Mouse (Mus musculus) C2C12 (cell line): ENCODE results near the gene Ttn. TPM values are rescaled to one million over a fixed set of nuclear protein-coding genes. Genes with fewer than 3 reads are reported as not detected.

Experiments
- H3K27me3 ChIP-seq: one replicate; pipeline ENCODE4 v1.6.1; 2011; ENCODE audit not compliant: control insufficient read depth, insufficient read depth, insufficient read length
- H3K36me3 ChIP-seq: one replicate; pipeline ENCODE4 v1.6.1; 2011; ENCODE audit not compliant: control insufficient read depth, insufficient read depth
- H3K4me3 ChIP-seq: one replicate; pipeline ENCODE4 v1.5.1; 2011; ENCODE audit warnings: mild to moderate bottlenecking, control low read depth; ENCODE audit not compliant: poor library complexity, insufficient read depth, severe bottlenecking
- H3K79me2 ChIP-seq: one replicate; pipeline ENCODE4 v1.6.1; 2011; ENCODE audit not compliant: control insufficient read depth, insufficient read depth
- H3K79me3 ChIP-seq: one replicate; pipeline ENCODE4 v1.6.1; 2011; ENCODE audit warnings: low read depth, control low read depth
- H3ac ChIP-seq: one replicate; pipeline ENCODE3; 2011; ENCODE audit warnings: low read depth; ENCODE audit not compliant: control insufficient read depth, insufficient read length
- CEBPB ChIP-seq: IDR thresholded peaks from one replicate; pipeline ENCODE4 v1.6.1; 2011; ENCODE audit warnings: low read depth, mild to moderate bottlenecking, control low read depth, moderate library complexity
- CTCF ChIP-seq: IDR thresholded peaks from one replicate; pipeline ENCODE4 v1.5.1; 2011; ENCODE audit not compliant: control insufficient read depth, insufficient read depth, insufficient read length
- FOSL1 ChIP-seq: IDR thresholded peaks from one replicate; pipeline ENCODE4 v1.8.0; 2011; ENCODE audit warnings: mild to moderate bottlenecking, low read length; ENCODE audit not compliant: poor library complexity, insufficient read depth, severe bottlenecking
- MAX ChIP-seq: IDR thresholded peaks from one replicate; pipeline ENCODE4 v1.6.1; 2011; ENCODE audit warnings: mild to moderate bottlenecking, control low read depth
- MYOD1 ChIP-seq: IDR thresholded peaks from one replicate; pipeline ENCODE4 v1.6.1; 2011; ENCODE audit warnings: low read depth; ENCODE audit not compliant: control insufficient read depth, insufficient read length
- MYOG ChIP-seq: IDR thresholded peaks from one replicate; pipeline ENCODE4 v1.6.1; 2011; ENCODE audit not compliant: control insufficient read depth, insufficient read length; ENCODE audit errors: extremely low read depth
- USF1 ChIP-seq: IDR thresholded peaks from one replicate; pipeline ENCODE4 v1.6.1; 2011; ENCODE audit warnings: low read depth, mild to moderate bottlenecking, control low read depth, moderate library complexity
- polyA plus RNA-seq: library from polyadenylated mRNA; unstranded; fragments of >200 nt; fragmentation: generic; extraction: Trizol; gene quantifications from one replicate; pipeline ENCODE4 v1.2.1, GENCODE M21; 2012; ENCODE audit warnings: missing spikeins

Gene Ttn
- polyA plus RNA-seq, 1 experiment = 0.43 TPM

GRCm38 (mm10) chr2:76676401-76677226, 305.7 kb downstream of the Ttn start:
- no peak for TF ChIP-seq FOSL1
- TF ChIP-seq MYOD1 = no peak
- no peak for TF ChIP-seq MYOG
- TF ChIP-seq CEBPB = peak; percentile 21
- no peak for TF ChIP-seq USF1
- TF ChIP-seq CTCF = no peak
- TF ChIP-seq MAX = peak; percentile 80
- H3K27me3 ChIP-seq = no peaks in the 10 kb centered on the region
- H3K79me2 ChIP-seq = peaks cover 72% of the 10 kb centered on the region
- H3K79me3 ChIP-seq = peaks cover 58% of the 10 kb centered on the region
- peak overlapping the region; percentile 68 for H3K4me3 ChIP-seq
- peak overlapping the region; percentile 64 for H3ac ChIP-seq
- H3K36me3 ChIP-seq = peaks cover 38% of the 10 kb centered on the region

GRCm38 (mm10) chr2:76675949-76676348, 306.4 kb downstream of the Ttn start:
- TF ChIP-seq MYOD1 (no peak), FOSL1 (no peak), USF1 (no peak)
- H3ac ChIP-seq = peak overlapping the region; percentile 64
- peaks cover 54% of the 10 kb centered on the region for H3K79me3 ChIP-seq
- H3K79me2 ChIP-seq = peaks cover 66% of the 10 kb centered on the region
- no peaks in the 10 kb centered on the region for H3K27me3 ChIP-seq
- peaks cover 32% of the 10 kb centered on the region for H3K36me3 ChIP-seq
- peak overlapping the region; percentile 68 for H3K4me3 ChIP-seq

GRCm38 (mm10) chr2:76675451-76675850, 306.9 kb downstream of the Ttn start:
- TF ChIP-seq MYOD1 = no peak
- TF ChIP-seq USF1 = no peak
- TF ChIP-seq CEBPB = no peak
- TF ChIP-seq FOSL1 = no peak
- no peak for TF ChIP-seq MAX
- no peak for TF ChIP-seq CTCF
- TF ChIP-seq MYOG = no peak
- Histone ChIP-seq H3ac (peak overlapping the region; percentile 85), H3K79me2 (peaks cover 61% of the 10 kb centered on the region), H3K4me3 (peak overlapping the region; percentile 68), H3K27me3 (no peaks in the 10 kb centered on the region), H3K36me3 (peaks cover 27% of the 10 kb centered on the region), H3K79me3 (peaks cover 49% of the 10 kb centered on the region)

- Histone ChIP-seq H3K36me3 (peaks cover 21% of the 10 kb centered on the region), H3ac (peak within 1 kb of the TSS; percentile 85), H3K79me2 (peaks cover 55% of the 10 kb centered on the region), H3K79me3 (peaks cover 43% of the 10 kb centered on the region), H3K4me3 (peak within 1 kb of the TSS; percentile 68), H3K27me3 (no peaks in the 10 kb centered on the region)
- TF ChIP-seq MAX (peak; percentile 71), USF1 (no peak)
Observed at GRCm38 (mm10) chr2:76674725-76675427, 307.5 kb downstream of the Ttn start, which contains the start of gene Plekha3. Gene Plekha3, plus strand, starts transcription at chr2:76675281.

GRCm38 (mm10) chr2:76673472-76674081, 308.8 kb downstream of the Ttn start:
- peak overlapping the region; percentile 40 for H3K4me3 ChIP-seq
- no peaks in the 10 kb centered on the region for H3K27me3 ChIP-seq
- TF ChIP-seq USF1 = no peak
- TF ChIP-seq MYOD1 = no peak
- TF ChIP-seq CEBPB = no peak
- no peak for TF ChIP-seq MAX
- no peak for TF ChIP-seq CTCF
- no peak for TF ChIP-seq MYOG
- no peak for TF ChIP-seq FOSL1
- peaks cover 30% of the 10 kb centered on the region for H3K79me3 ChIP-seq
- no peak overlapping the region for H3ac ChIP-seq
- peaks cover 8% of the 10 kb centered on the region for H3K36me3 ChIP-seq
- peaks cover 42% of the 10 kb centered on the region for H3K79me2 ChIP-seq

GRCm38 (mm10) chr2:76672966-76673392, 309.4 kb downstream of the Ttn start, which contains the start of gene Fkbp7:
Gene Fkbp7, minus strand, starts transcription at chr2:76673116.
- Histone ChIP-seq H3K79me2 (peaks cover 36% of the 10 kb centered on the region), H3K4me3 (peak within 1 kb of the TSS; percentile 40), H3ac (peak within 1 kb of the TSS; percentile 48), H3K27me3 (no peaks in the 10 kb centered on the region), H3K79me3 (peaks cover 24% of the 10 kb centered on the region), H3K36me3 (peaks cover 2% of the 10 kb centered on the region)
- peak; percentile 80 for TF ChIP-seq MAX
- no peak for TF ChIP-seq CTCF
